Mouse (Mus musculus) MEL (cell line): ENCODE measurements at regions not wholly inside any gene's neighbourhood (a gene's known extent, or its start where the extent isn't known, plus 50 kb on each side); places are given as distances from the start of the nearest gene placed in this dataset.

Source experiments
- DNase-seq: peaks from one replicate; pipeline ENCODE4 v3.0.0; 2011; ENCODE audit warnings: low read depth, low spot score
- H3K27ac ChIP-seq: 2 replicates; pipeline ENCODE4 v1.5.1; 2012; ENCODE audit warnings: low read depth, mild to moderate bottlenecking, control low read depth, low read length, moderate library complexity; ENCODE audit not compliant: control insufficient read depth
- H3K27me3 ChIP-seq, 2 experiments: fragments of 150-350 bp in 1 of 2; sonication (generic) in 1 of 2; 2 replicates each; pipeline ENCODE4 v1.6.1; 2012; ENCODE audit warnings: low read length in 2 of 2, mild to moderate bottlenecking in 2 of 2, improper control_type of control experiment in 1 of 2, moderate library complexity in 1 of 2; ENCODE audit not compliant: insufficient read depth in 2 of 2, control insufficient read depth in 1 of 2
- H3K36me3 ChIP-seq, 2 experiments: 2 replicates each; pipeline ENCODE4 v1.6.1; 2012 to 2014; ENCODE audit warnings: low read length in 2 of 2, improper control_type of control experiment in 1 of 2, inconsistent platforms in 1 of 2, mild to moderate bottlenecking in 1 of 2; ENCODE audit not compliant: insufficient read depth in 2 of 2, control insufficient read depth in 1 of 2
- H3K4me1 ChIP-seq, 2 experiments: fragments of 150-350 bp in 1 of 2; sonication (generic) in 1 of 2; 2 replicates each; pipeline ENCODE4 v1.6.1; 2012; ENCODE audit warnings: low read length in 2 of 2, improper control_type of control experiment in 1 of 2, mild to moderate bottlenecking in 1 of 2; ENCODE audit not compliant: insufficient read depth in 2 of 2, control insufficient read depth in 1 of 2
- H3K4me3 ChIP-seq, 2 experiments: fragments of 150-350 bp in 1 of 2; sonication (generic) in 1 of 2; 2 replicates each; pipeline ENCODE4 v1.5.1; 2012; ENCODE audit warnings: low read depth in 2 of 2, low read length in 2 of 2, mild to moderate bottlenecking in 2 of 2, moderate library complexity in 2 of 2, control low read depth in 1 of 2, improper control_type of control experiment in 1 of 2; ENCODE audit not compliant: control insufficient read depth in 1 of 2, insufficient read depth in 1 of 2
- H3K79me2 ChIP-seq: 2 replicates; pipeline ENCODE4 v1.6.1; 2012; ENCODE audit warnings: mild to moderate bottlenecking, low read length, moderate library complexity; ENCODE audit not compliant: control insufficient read depth, poor library complexity, insufficient read depth
- H3K9ac ChIP-seq: 2 replicates; pipeline ENCODE4 v1.6.1; 2012; ENCODE audit warnings: low read depth, mild to moderate bottlenecking, control low read depth, low read length, moderate library complexity; ENCODE audit not compliant: control insufficient read depth, poor library complexity, severe bottlenecking
- H3K9me3 ChIP-seq: fragments of 150-350 bp; sonication (generic); replicated peaks from 2 replicates; pipeline ENCODE4 v1.6.1; 2012; ENCODE audit warnings: mild to moderate bottlenecking, low read length, improper control_type of control experiment, moderate library complexity; ENCODE audit not compliant: insufficient read depth
- CHD1 ChIP-seq: IDR thresholded peaks from 2 replicates; pipeline ENCODE4 v1.6.1; 2012; ENCODE audit warnings: low read depth, mild to moderate bottlenecking, inconsistent platforms, low read length, improper control_type of control experiment
- EP300 ChIP-seq, 2 experiments: IDR thresholded peaks; 2 replicates each; pipeline ENCODE4 v1.6.1; 2011; ENCODE audit warnings: improper control_type of control experiment in 2 of 2, low read length in 2 of 2, low read depth in 1 of 2, mild to moderate bottlenecking in 1 of 2
- ETS1 ChIP-seq: IDR thresholded peaks from 2 replicates; pipeline ENCODE4 v1.6.1; 2012; ENCODE audit warnings: low read depth, mild to moderate bottlenecking, inconsistent platforms, low read length, improper control_type of control experiment, moderate library complexity
- HCFC1 ChIP-seq: IDR thresholded peaks from 2 replicates; pipeline ENCODE4 v1.6.1; 2012; ENCODE audit warnings: low read depth, mild to moderate bottlenecking, inconsistent platforms, low read length, improper control_type of control experiment, moderate library complexity
- MAFK ChIP-seq: IDR thresholded peaks from 2 replicates; pipeline ENCODE4 v1.6.1; 2011; ENCODE audit warnings: low read depth, mild to moderate bottlenecking, low read length, improper control_type of control experiment, borderline replicate concordance
- MXI1 ChIP-seq: IDR thresholded peaks from 2 replicates; pipeline ENCODE4 v1.6.1; 2011; ENCODE audit warnings: mild to moderate bottlenecking, low read depth, low read length, improper control_type of control experiment
- MYB ChIP-seq: IDR thresholded peaks from 2 replicates; pipeline ENCODE4 v1.6.1; 2011; ENCODE audit warnings: mild to moderate bottlenecking, low read depth, low read length, improper control_type of control experiment
- MYC ChIP-seq: IDR thresholded peaks from 2 replicates; pipeline ENCODE4 v1.6.1; 2011; ENCODE audit warnings: low read depth, mild to moderate bottlenecking, low read length, improper control_type of control experiment, moderate library complexity
- POLR2AphosphoS5 ChIP-seq: IDR thresholded peaks from 2 replicates; pipeline ENCODE4 v1.6.1; 2012; ENCODE audit warnings: low read depth, borderline replicate concordance, mild to moderate bottlenecking, inconsistent platforms, low read length, moderate library complexity, mixed read lengths
- RAD21 ChIP-seq: IDR thresholded peaks from 2 replicates; pipeline ENCODE4 v1.6.1; 2011; ENCODE audit warnings: mild to moderate bottlenecking, low read depth, low read length, improper control_type of control experiment
- RCOR1 ChIP-seq: IDR thresholded peaks from 2 replicates; pipeline ENCODE4 v1.6.1; 2012; ENCODE audit warnings: low read depth, mild to moderate bottlenecking, inconsistent platforms, low read length, improper control_type of control experiment
- SMC3 ChIP-seq: IDR thresholded peaks from 2 replicates; pipeline ENCODE4 v1.6.1; 2011; ENCODE audit warnings: low read depth, low read length, improper control_type of control experiment
- TAL1 ChIP-seq: IDR thresholded peaks from 2 replicates; pipeline ENCODE4 v1.6.1; 2012; ENCODE audit warnings: mild to moderate bottlenecking, inconsistent platforms, low read length, moderate library complexity, mixed read lengths
- TBP ChIP-seq: IDR thresholded peaks from 2 replicates; pipeline ENCODE4 v1.8.0; 2011; ENCODE audit warnings: low read depth, low read length, improper control_type of control experiment
- UBTF ChIP-seq: IDR thresholded peaks from 2 replicates; pipeline ENCODE4 v1.6.1; 2012; ENCODE audit warnings: low read depth, mild to moderate bottlenecking, inconsistent platforms, low read length, improper control_type of control experiment, moderate library complexity, borderline replicate concordance; ENCODE audit not compliant: insufficient read depth
- USF1 ChIP-seq: IDR thresholded peaks from 2 replicates; pipeline ENCODE4 v1.6.1; 2014; ENCODE audit warnings: low read depth, mild to moderate bottlenecking, inconsistent platforms, low read length, improper control_type of control experiment, moderate library complexity
- ZC3H11A ChIP-seq: IDR thresholded peaks from 2 replicates; pipeline ENCODE4 v1.6.1; 2012; ENCODE audit warnings: low read depth, mild to moderate bottlenecking, inconsistent platforms, low read length, improper control_type of control experiment

DNA sequence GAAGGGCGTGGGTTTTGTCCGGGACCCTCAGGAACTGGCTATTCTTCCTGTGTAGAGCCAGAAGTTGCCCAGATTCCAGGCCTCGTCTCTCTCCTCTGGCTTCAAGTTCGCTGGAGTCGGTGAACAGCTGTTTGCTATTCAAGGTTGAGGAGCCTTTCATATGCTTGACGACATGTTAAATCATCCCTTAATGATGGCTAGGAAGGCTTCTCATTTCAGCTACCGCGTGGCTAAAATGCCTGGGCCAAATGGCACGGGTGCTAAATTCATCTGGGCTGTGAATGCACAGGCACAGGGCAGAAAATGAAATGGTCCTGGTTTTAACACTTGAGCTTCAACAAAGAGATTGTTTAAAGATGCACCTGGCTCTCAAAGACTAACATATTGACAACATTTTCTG is 104.3 kb downstream of the Cdc5l start:
- Histone ChIP-seq H3K79me2 (no peaks in the 10 kb centered on the region), H3K4me1 (no peaks in the 10 kb centered on the region), H3K4me3 (no peak overlapping the region), H3K27ac (no peak overlapping the region), H3K9ac (no peak overlapping the region), H3K9me3 (no peaks in the 10 kb centered on the region), H3K27me3 (no peaks in the 10 kb centered on the region), H3K36me3 (no peaks in the 10 kb centered on the region)
- TF ChIP-seq CHD1: no peak
- no peak for TF ChIP-seq SMC3
- TF ChIP-seq EP300 (IDR thresholded peaks at IDR 0.05; ENCODE audit: low read depth in 1 of 2, low read length in 2 of 2): no peak
- TF ChIP-seq RAD21: no peak
- no peak for TF ChIP-seq RCOR1
- no peak for TF ChIP-seq MAFK
- no peak for TF ChIP-seq ZC3H11A
- no peak for TF ChIP-seq UBTF
- TF ChIP-seq MYC: no peak
- TF ChIP-seq MXI1: no peak
- TF ChIP-seq MYB: no peak
- TF ChIP-seq ETS1: no peak
- no peak for DNase-seq

DNA sequence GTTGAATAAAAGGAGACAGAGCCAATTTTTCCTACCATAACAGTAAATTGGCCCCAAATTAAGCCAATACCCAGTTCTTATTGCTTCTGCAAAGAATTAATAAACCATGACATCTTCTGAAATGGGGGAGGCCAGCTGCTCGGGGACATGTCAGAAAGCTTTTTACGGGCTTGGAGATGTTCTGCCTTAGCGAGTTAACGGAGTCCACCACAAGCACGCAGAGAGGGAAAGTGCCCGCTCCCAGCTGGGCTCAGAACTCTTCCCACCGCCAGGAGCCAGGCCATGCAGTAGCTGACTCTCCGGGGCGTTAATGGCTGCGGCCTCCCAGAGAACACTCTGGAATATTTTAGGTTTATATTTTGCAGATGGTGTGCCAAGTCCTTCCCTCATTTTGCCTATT is 106.8 kb downstream of the Cdc5l start:
- Histone ChIP-seq H3K9ac (no peak overlapping the region), H3K4me1 (no peaks in the 10 kb centered on the region), H3K79me2 (no peaks in the 10 kb centered on the region), H3K9me3 (no peaks in the 10 kb centered on the region), H3K36me3 (no peaks in the 10 kb centered on the region), H3K27ac (no peak overlapping the region), H3K4me3 (no peak overlapping the region), H3K27me3 (no peaks in the 10 kb centered on the region)
- no peak for TF ChIP-seq POLR2AphosphoS5
- TF ChIP-seq USF1: no peak
- no peak for TF ChIP-seq TBP
- TF ChIP-seq HCFC1: no peak
- DNase-seq: no peak

DNA sequence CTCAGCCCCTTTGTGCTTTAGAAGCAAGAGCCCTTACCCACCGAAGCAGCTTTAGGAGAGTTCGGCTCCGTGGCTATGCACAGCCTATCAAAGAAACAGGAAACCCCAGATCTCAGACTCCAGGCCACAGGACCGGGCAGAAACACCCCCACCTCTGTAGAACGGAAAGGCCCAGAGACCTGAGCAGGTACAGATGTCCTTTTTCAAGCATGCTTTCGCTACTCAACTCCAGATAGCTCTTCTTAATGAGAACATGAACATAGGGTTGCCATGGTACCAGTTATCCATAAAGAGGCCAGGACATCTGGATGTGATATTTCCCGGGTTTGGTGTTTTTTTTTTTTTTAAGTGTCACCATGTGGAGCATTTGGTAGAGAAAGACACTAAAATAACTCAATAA is 107.4 kb downstream of the Cdc5l start:
- Histone ChIP-seq H3K36me3 (no peaks in the 10 kb centered on the region), H3K4me1 (no peaks in the 10 kb centered on the region)
- DNase-seq: no peak

More for the DNA sequence above, 107.4 kb downstream of the Cdc5l start:
- Histone ChIP-seq H3K9ac (no peak overlapping the region), H3K27ac (no peak overlapping the region), H3K4me3 (no peak overlapping the region), H3K9me3 (no peaks in the 10 kb centered on the region), H3K79me2 (no peaks in the 10 kb centered on the region), H3K27me3 (no peaks in the 10 kb centered on the region)
- no peak for TF ChIP-seq TAL1
